Mouse (Mus musculus) liver, adult 2 months (tissue): ENCODE results near the gene Mcf2l.

Source experiments
- CTCF ChIP-seq: fragments of 200-500 bp; IDR thresholded peaks from 2 replicates; pipeline ENCODE4 v1.5.1; 2011; ENCODE audit warnings: low read depth, low read length, control low read depth
- POLR2A ChIP-seq: fragments of 200-500 bp; IDR thresholded peaks from 2 replicates; pipeline ENCODE4 v1.6.1; 2011; ENCODE audit warnings: low read length, control low read depth; ENCODE audit not compliant: insufficient read depth; ENCODE audit errors: extremely low read depth

DNA sequence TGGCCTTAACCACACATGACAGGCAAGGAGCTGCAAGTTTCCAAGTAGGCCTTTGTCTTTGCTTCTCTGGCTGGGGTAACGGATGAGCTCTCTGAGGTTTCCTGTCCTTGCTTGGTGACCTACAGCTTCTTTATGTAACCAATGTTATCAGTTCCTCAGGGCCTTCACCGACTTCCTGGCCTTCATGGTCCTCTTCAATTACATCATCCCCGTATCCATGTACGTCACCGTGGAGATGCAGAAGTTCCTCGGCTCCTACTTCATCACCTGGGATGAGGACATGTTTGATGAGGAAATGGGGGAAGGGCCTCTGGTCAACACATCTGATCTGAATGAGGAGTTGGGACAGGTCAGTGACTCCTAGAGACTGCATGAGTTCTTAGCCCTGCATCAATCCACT lies 45.3 kb upstream of the Mcf2l start:
- TF ChIP-seq CTCF, result no peak
- no peak for TF ChIP-seq POLR2A
